Mouse (Mus musculus) intestine, postnatal 0 days (tissue): ENCODE measurements around the gene Wnt4. TPM values are rescaled to one million over a fixed set of nuclear protein-coding genes. Genes with fewer than 3 reads are reported as not detected.

Source experiments
- ATAC-seq: fragments of 200-750 bp; cut with Nextera tagmentation; 2 replicates; pipeline ENCODE4 v1.8.0; 2017; ENCODE audit warnings: mild to moderate bottlenecking, moderate TSS enrichment, moderate library complexity
- H3K27ac ChIP-seq: fragments of 300-500 bp; sonication (generic); 2 replicates; pipeline ENCODE4 v1.5.1; 2014; ENCODE audit warnings: mild to moderate bottlenecking, low read depth, low read length, moderate library complexity
- H3K27me3 ChIP-seq: fragments of 300-500 bp; sonication (generic); replicated peaks from 2 replicates; pipeline ENCODE4 v1.6.1; 2014; ENCODE audit warnings: low read length, mixed read lengths; ENCODE audit not compliant: control insufficient read depth, insufficient read depth
- H3K36me3 ChIP-seq: fragments of 300-500 bp; sonication (generic); 2 replicates; pipeline ENCODE4 v1.6.1; 2014; ENCODE audit warnings: mild to moderate bottlenecking, moderate library complexity; ENCODE audit not compliant: control insufficient read depth, insufficient read depth
- H3K4me1 ChIP-seq: fragments of 300-500 bp; sonication (generic); replicated peaks from 2 replicates; pipeline ENCODE4 v1.6.1; 2014; ENCODE audit warnings: antibody characterized with exemption, low read length, mixed read lengths; ENCODE audit not compliant: control insufficient read depth, insufficient read depth
- H3K4me2 ChIP-seq: fragments of 300-500 bp; sonication (generic); replicated peaks from 2 replicates; pipeline ENCODE4 v1.6.1; 2014; ENCODE audit warnings: low read depth, mild to moderate bottlenecking, moderate library complexity
- H3K4me3 ChIP-seq: fragments of 300-500 bp; sonication (generic); 2 replicates; pipeline ENCODE4 v1.5.1; 2014; ENCODE audit warnings: low read depth, low read length
- H3K9ac ChIP-seq: fragments of 300-500 bp; sonication (generic); 2 replicates; pipeline ENCODE4 v1.6.1; 2014; ENCODE audit warnings: mild to moderate bottlenecking, low read depth, low read length
- H3K9me3 ChIP-seq: fragments of 300-500 bp; sonication (generic); 2 replicates; pipeline ENCODE4 v1.6.1; 2016; ENCODE audit warnings: mixed run types; ENCODE audit not compliant: control insufficient read depth
- CTCF ChIP-seq: sonication (generic); IDR thresholded peaks from 2 replicates; pipeline ENCODE4 v1.5.1; 2016; ENCODE audit warnings: low read depth, mild to moderate bottlenecking, control low read depth, antibody characterized with exemption, moderate library complexity
- WGBS: fragments of 180-500 bp; shearing (Covaris S2); extraction: QIAGEN DNeasy Blood & Tissue Kit; methylation state at CpG from one replicate; pipeline ENCODE4 v1.1.7; 2014; 5-methylcytosine and 5-hydroxymethylcytosine counted together
- polyA plus RNA-seq: library from polyadenylated mRNA; unstranded; fragments of >200 nt; fragmentation: Nextera tagmentation; extraction: Ambion mirVana; gene quantifications from 2 replicates; pipeline ENCODE4 v1.2.1, GENCODE M21; 2015

Gene Wnt4
- polyA plus RNA-seq, 1 experiment from 2014 or later = 2.1 TPM

GRCm38 (mm10) chr4:137324926-137325325, 47.6 kb downstream of the Wnt4 start:
- Histone ChIP-seq H3K4me3 (no peak overlapping the region), H3K27ac (no peak overlapping the region), H3K36me3 (peaks cover 53% of the 10 kb centered on the region), H3K4me2 (no peak overlapping the region), H3K27me3 (no peaks in the 10 kb centered on the region), H3K9me3 (no peaks in the 10 kb centered on the region), H3K4me1 (no peaks in the 10 kb centered on the region), H3K9ac (no peak overlapping the region)
- TF ChIP-seq CTCF = no peak
- no peak for ATAC-seq
- 75% methylated on average over 6 of the region's 6 CpGs for WGBS

- Histone ChIP-seq H3K4me1 (no peaks in the 10 kb centered on the region), H3K27me3 (no peaks in the 10 kb centered on the region), H3K27ac (no peak overlapping the region), H3K4me3 (no peak overlapping the region), H3K9ac (no peak overlapping the region), H3K9me3 (no peaks in the 10 kb centered on the region), H3K36me3 (peaks cover 38% of the 10 kb centered on the region), H3K4me2 (no peak overlapping the region)
- no peak for TF ChIP-seq CTCF
- 58% methylated on average over 3 of the region's 3 CpGs for WGBS
- ATAC-seq = no peak
Measured at GRCm38 (mm10) chr4:137326494-137326893, 49.2 kb downstream of the Wnt4 start.

GRCm38 (mm10) chr4:137332051-137332450, 54.8 kb downstream of the Wnt4 start:
- no peak for TF ChIP-seq CTCF
- no peak overlapping the region for H3K27ac ChIP-seq
- no peak overlapping the region for H3K9ac ChIP-seq
- no peak overlapping the region for H3K4me2 ChIP-seq
- H3K4me3 ChIP-seq = no peak overlapping the region
- no peak for ATAC-seq
- H3K9me3 ChIP-seq = no peaks in the 10 kb centered on the region
- no peaks in the 10 kb centered on the region for H3K4me1 ChIP-seq
- peaks cover 44% of the 10 kb centered on the region for H3K36me3 ChIP-seq
- H3K27me3 ChIP-seq = no peaks in the 10 kb centered on the region

GRCm38 (mm10) chr4:137336468-137336867, 59.2 kb downstream of the Wnt4 start:
- no peak for ATAC-seq
- H3K27me3 ChIP-seq = no peaks in the 10 kb centered on the region
- H3K27ac ChIP-seq = no peak overlapping the region
- H3K4me3 ChIP-seq = no peak overlapping the region
- no peaks in the 10 kb centered on the region for H3K9me3 ChIP-seq
- H3K4me1 ChIP-seq = no peaks in the 10 kb centered on the region
- H3K4me2 ChIP-seq = no peak overlapping the region
- TF ChIP-seq CTCF = no peak
- peaks cover 24% of the 10 kb centered on the region for H3K36me3 ChIP-seq
- no peak overlapping the region for H3K9ac ChIP-seq
- WGBS = 76% methylated on average over 5 of the region's 5 CpGs

- Histone ChIP-seq H3K4me3 (no peak overlapping the region), H3K36me3 (peaks cover 9% of the 10 kb centered on the region; the same call in 1 of the 2 replicates)
- ATAC-seq = no peak
Measured at GRCm38 (mm10) chr4:137339415-137339814, 62.1 kb downstream of the Wnt4 start.

GRCm38 (mm10) chr4:137342816-137343215, 65.5 kb downstream of the Wnt4 start:
- TF ChIP-seq CTCF = no peak
- no peaks in the 10 kb centered on the region for H3K36me3 ChIP-seq
- 82% methylated on average over 1 of the region's 1 CpGs for WGBS

More at GRCm38 (mm10) chr4:137339415-137339814, 62.1 kb downstream of the Wnt4 start:
- Histone ChIP-seq H3K4me1 (0 out of 2 replicates have a peak, but pooled peaks cover 5% of the 10 kb centered on the region), H3K4me2 (no peak overlapping the region), H3K27ac (no peak overlapping the region), H3K27me3 (no peaks in the 10 kb centered on the region), H3K9me3 (no peaks in the 10 kb centered on the region), H3K9ac (no peak overlapping the region)
- TF ChIP-seq CTCF = no peak
- 70% methylated on average over 1 of the region's 1 CpGs for WGBS

GRCm38 (mm10) chr4:137345112-137345511, 67.8 kb downstream of the Wnt4 start:
- Histone ChIP-seq H3K4me2 (no peak overlapping the region), H3K4me3 (no peak overlapping the region), H3K27me3 (no peaks in the 10 kb centered on the region), H3K4me1 (0 out of 2 replicates have a peak, but pooled peaks cover 5% of the 10 kb centered on the region), H3K9ac (no peak overlapping the region), H3K36me3 (no peaks in the 10 kb centered on the region), H3K27ac (no peak overlapping the region), H3K9me3 (no peaks in the 10 kb centered on the region)
- no peak for ATAC-seq
- no peak for TF ChIP-seq CTCF
- 87% methylated on average over 2 of the region's 2 CpGs for WGBS

More at GRCm38 (mm10) chr4:137342816-137343215, 65.5 kb downstream of the Wnt4 start:
- H3K9ac ChIP-seq = no peak overlapping the region
- H3K9me3 ChIP-seq = no peaks in the 10 kb centered on the region
- no peak overlapping the region for H3K4me2 ChIP-seq
- no peaks in the 10 kb centered on the region for H3K27me3 ChIP-seq
- no peak overlapping the region; the same call in 1 of the 2 replicates for H3K27ac ChIP-seq
- ATAC-seq = no peak
- H3K4me1 ChIP-seq = 0 out of 2 replicates have a peak, but pooled peaks cover 5% of the 10 kb centered on the region
- H3K4me3 ChIP-seq = no peak overlapping the region
